Mouse (Mus musculus): ENCODE measurements around the gene Zfhx3. TPM values are rescaled to one million over a fixed set of nuclear protein-coding genes. Genes with fewer than 3 reads are reported as not detected.

Zfhx3 gene
- total and polyA plus RNA-seq, 3 experiments = 0.23 to 2.5 TPM; not detected in 1

DNA sequence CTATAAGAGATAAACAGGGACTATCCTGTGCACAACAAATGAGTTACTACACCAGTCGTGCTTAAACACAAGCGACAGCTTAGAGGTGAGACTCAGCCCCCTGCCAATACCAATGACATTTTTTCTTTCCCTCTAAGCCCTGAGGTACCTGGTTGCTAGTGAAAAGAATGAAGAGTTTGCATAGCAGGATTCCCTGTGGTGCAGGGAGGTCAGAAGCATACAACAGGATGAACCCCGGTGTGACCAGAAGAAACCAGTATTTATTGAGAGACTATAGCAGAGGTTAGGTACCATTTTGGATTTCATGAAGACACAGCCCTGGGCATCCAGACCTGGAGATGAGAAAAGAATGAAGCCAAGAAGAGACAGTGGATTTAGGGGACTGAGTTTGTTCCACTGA, 498.0 kb downstream of the Zfhx3 start:
- no peaks in the 10 kb centered on the region for H3K9me3 ChIP-seq (replicated peaks; ENCODE audit: insufficient read depth, low read length)
- no peak for TF ChIP-seq RCOR1 (IDR thresholded peaks at IDR 0.05; ENCODE audit: low read depth, low read length)

DNA sequence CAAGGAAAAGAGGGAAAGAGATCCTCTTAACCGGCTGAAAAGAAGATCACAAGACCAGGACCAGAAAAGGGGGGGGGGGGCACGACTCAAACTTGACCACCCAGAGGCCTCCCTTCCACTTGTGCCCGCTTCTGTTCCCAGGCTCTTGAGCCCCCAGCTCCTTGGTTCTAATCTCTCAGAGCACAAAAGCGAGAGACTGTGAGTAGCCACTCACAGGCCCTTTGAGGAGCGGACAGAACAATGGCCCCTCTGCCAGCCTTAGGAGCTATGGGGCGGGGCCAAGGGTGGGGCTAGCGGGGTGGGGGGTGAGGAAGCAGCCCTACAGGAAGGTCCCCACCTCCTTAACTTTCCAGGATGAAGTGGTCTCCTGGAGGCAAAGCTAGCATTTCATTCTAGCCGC, 508.4 kb downstream of the Zfhx3 start:
- Histone ChIP-seq H3K36me3 (ENCODE audit: control insufficient read depth in 1 of 2, insufficient read depth in 2 of 2, low read length in 2 of 2) (no peaks in the 10 kb centered on the region), H3K27ac (ENCODE audit: control insufficient read depth, low read depth, low read length) (no peak overlapping the region), H3K9me3 (replicated peaks; ENCODE audit: insufficient read depth, low read length) (no peaks in the 10 kb centered on the region), H3K9ac (ENCODE audit: control insufficient read depth, low read depth, low read length, poor library complexity, severe bottlenecking) (no peak overlapping the region), H3K4me3 (ENCODE audit: control insufficient read depth in 1 of 2, insufficient read depth in 1 of 2, low read depth in 2 of 2, low read length in 2 of 2) (no peak overlapping the region), H3K79me2 (ENCODE audit: control insufficient read depth, insufficient read depth, low read length, poor library complexity) (no peaks in the 10 kb centered on the region), H3K27me3 (ENCODE audit: control insufficient read depth in 1 of 2, insufficient read depth in 2 of 2, low read length in 2 of 2) (no peaks in the 10 kb centered on the region), H3K4me1 (ENCODE audit: control insufficient read depth in 1 of 2, insufficient read depth in 2 of 2, low read length in 2 of 2) (no peaks in the 10 kb centered on the region)
- DNase-seq (ENCODE audit: low read depth, low spot score) = no peak
- no peak for TF ChIP-seq TCF12 (IDR thresholded peaks at IDR 0.05; ENCODE audit: low read depth, low read length)
- TF ChIP-seq ZKSCAN1 (IDR thresholded peaks at IDR 0.05; ENCODE audit: low read depth, low read length) = no peak
- TF ChIP-seq POLR2A (IDR thresholded peaks at IDR 0.05; ENCODE audit: control insufficient read depth in 1 of 2, insufficient read depth in 1 of 2, low read depth in 1 of 2, low read length in 2 of 2, poor library complexity in 1 of 2) = no peak
- TF ChIP-seq MYB (IDR thresholded peaks at IDR 0.05; ENCODE audit: low read depth, low read length) = no peak

More for the DNA sequence above, 498.0 kb downstream of the Zfhx3 start:
- Histone ChIP-seq H3K4me1 (ENCODE audit: control insufficient read depth in 1 of 2, insufficient read depth in 2 of 2, low read length in 2 of 2) (no peaks in the 10 kb centered on the region), H3K27ac (ENCODE audit: control insufficient read depth, low read depth, low read length) (no peak overlapping the region), H3K27me3 (ENCODE audit: control insufficient read depth in 1 of 2, insufficient read depth in 2 of 2, low read length in 2 of 2) (no peaks in the 10 kb centered on the region), H3K9ac (ENCODE audit: control insufficient read depth, low read depth, low read length, poor library complexity, severe bottlenecking) (no peak overlapping the region), H3K79me2 (ENCODE audit: control insufficient read depth, insufficient read depth, low read length, poor library complexity) (no peaks in the 10 kb centered on the region), H3K4me3 (ENCODE audit: control insufficient read depth in 1 of 2, insufficient read depth in 1 of 2, low read depth in 2 of 2, low read length in 2 of 2) (no peak overlapping the region), H3K36me3 (ENCODE audit: control insufficient read depth in 1 of 2, insufficient read depth in 2 of 2, low read length in 2 of 2) (no peaks in the 10 kb centered on the region)
- no peak for DNase-seq (ENCODE audit: low read depth, low spot score)

- H3K9ac ChIP-seq (ENCODE audit: control insufficient read depth, low read depth, low read length, poor library complexity, severe bottlenecking) = no peak overlapping the region
- no peaks in the 10 kb centered on the region for H3K9me3 ChIP-seq (replicated peaks; ENCODE audit: insufficient read depth, low read length)
- no peaks in the 10 kb centered on the region for H3K4me1 ChIP-seq (ENCODE audit: control insufficient read depth in 1 of 2, insufficient read depth in 2 of 2, low read length in 2 of 2)
- no peak for DNase-seq (ENCODE audit: low read depth, low spot score)
- no peak overlapping the region for H3K4me3 ChIP-seq (ENCODE audit: control insufficient read depth in 1 of 2, insufficient read depth in 1 of 2, low read depth in 2 of 2, low read length in 2 of 2)
- no peak overlapping the region for H3K27ac ChIP-seq (ENCODE audit: control insufficient read depth, low read depth, low read length)
- H3K36me3 ChIP-seq (ENCODE audit: control insufficient read depth in 1 of 2, insufficient read depth in 2 of 2, low read length in 2 of 2) = no peaks in the 10 kb centered on the region
- no peak for TF ChIP-seq CTCF (IDR thresholded peaks at IDR 0.05 in 2 of 3, conservative IDR thresholded peaks at IDR 0.05 in 1 of 3; ENCODE audit: control insufficient read depth in 1 of 3, insufficient read depth in 1 of 3, low read depth in 2 of 3, low read length in 3 of 3, poor library complexity in 1 of 3, severe bottlenecking in 1 of 3)
- TF ChIP-seq MYB (IDR thresholded peaks at IDR 0.05; ENCODE audit: low read depth, low read length) = no peak
- no peak for TF ChIP-seq CHD2 (IDR thresholded peaks at IDR 0.05; ENCODE audit: low read length)
- no peak for TF ChIP-seq NRF1 (IDR thresholded peaks at IDR 0.05; ENCODE audit: insufficient read depth, low read depth, low read length, poor library complexity, severe bottlenecking)
- TF ChIP-seq JUND (IDR thresholded peaks at IDR 0.05; ENCODE audit: low read depth, low read length) = no peak
- no peak for TF ChIP-seq NELFE (IDR thresholded peaks at IDR 0.05; ENCODE audit: low read depth, low read length)
- no peak for TF ChIP-seq ZC3H11A (IDR thresholded peaks at IDR 0.05; ENCODE audit: low read depth, low read length)
- TF ChIP-seq POLR2AphosphoS2 (IDR thresholded peaks at IDR 0.05; ENCODE audit: low read length) = no peak
- no peak for TF ChIP-seq TCF12 (IDR thresholded peaks at IDR 0.05; ENCODE audit: low read depth, low read length)
- no peak for TF ChIP-seq BHLHE40 (IDR thresholded peaks at IDR 0.05; ENCODE audit: borderline replicate concordance, low read depth, low read length)
- TF ChIP-seq ZKSCAN1 (IDR thresholded peaks at IDR 0.05; ENCODE audit: low read depth, low read length) = no peak
- no peak for TF ChIP-seq MAFK (IDR thresholded peaks at IDR 0.05; ENCODE audit: borderline replicate concordance, low read depth, low read length)
- no peak for TF ChIP-seq EP300 (IDR thresholded peaks at IDR 0.05; ENCODE audit: low read depth in 1 of 2, low read length in 2 of 2)
- no peak for TF ChIP-seq GABPA (IDR thresholded peaks at IDR 0.05; ENCODE audit: low read depth, low read length)
- no peak for TF ChIP-seq ELF1 (IDR thresholded peaks at IDR 0.05; ENCODE audit: low read depth, low read length)
- no peak for TF ChIP-seq GATA1 (IDR thresholded peaks at IDR 0.05; ENCODE audit: low read depth, low read length)
- TF ChIP-seq SIN3A (IDR thresholded peaks at IDR 0.05; ENCODE audit: low read length) = no peak
- TF ChIP-seq KAT2A (conservative IDR thresholded peaks at IDR 0.05; ENCODE audit: low read depth, low read length) = no peak
- no peaks in the 10 kb centered on the region for H3K27me3 ChIP-seq (ENCODE audit: control insufficient read depth in 1 of 2, insufficient read depth in 2 of 2, low read length in 2 of 2)
- no peaks in the 10 kb centered on the region for H3K79me2 ChIP-seq (ENCODE audit: control insufficient read depth, insufficient read depth, low read length, poor library complexity)
Observed at GRCm38 (mm10) chr8:108454561-108455311, 512.3 kb downstream of the Zfhx3 start.

Data from MEL (cell line).